Mouse (Mus musculus): ENCODE results near the gene Gm525. TPM values are rescaled to one million over a fixed set of nuclear protein-coding genes. Genes with fewer than 3 reads are reported as not detected.

Gm525 gene
- polyA plus RNA-seq, 1 experiment = 0.23 TPM

- peaks cover 6% of the 10 kb centered on the region for H3K4me1 ChIP-seq (ENCODE audit: control insufficient read depth, insufficient read depth, low read length)
- TF ChIP-seq POLR2A (IDR thresholded peaks at IDR 0.05; ENCODE audit: extremely low read depth, insufficient read depth, low read length) (peak; percentile 70; the same call in 1 of the 2 replicates), CTCF (IDR thresholded peaks at IDR 0.05; ENCODE audit: extremely low read depth, insufficient read depth, low read length) (no peak)
- peak overlapping the region; percentile 88 for H3K4me3 ChIP-seq (ENCODE audit: insufficient read depth, low read length)
- H3K27ac ChIP-seq (ENCODE audit: insufficient read depth, low read length) = peak overlapping the region; percentile 63; the same call in 1 of the 2 replicates
Observed at GRCm38 (mm10) chr11:89060423-89061089, 13.1 kb upstream of the Gm525 start.

DNA sequence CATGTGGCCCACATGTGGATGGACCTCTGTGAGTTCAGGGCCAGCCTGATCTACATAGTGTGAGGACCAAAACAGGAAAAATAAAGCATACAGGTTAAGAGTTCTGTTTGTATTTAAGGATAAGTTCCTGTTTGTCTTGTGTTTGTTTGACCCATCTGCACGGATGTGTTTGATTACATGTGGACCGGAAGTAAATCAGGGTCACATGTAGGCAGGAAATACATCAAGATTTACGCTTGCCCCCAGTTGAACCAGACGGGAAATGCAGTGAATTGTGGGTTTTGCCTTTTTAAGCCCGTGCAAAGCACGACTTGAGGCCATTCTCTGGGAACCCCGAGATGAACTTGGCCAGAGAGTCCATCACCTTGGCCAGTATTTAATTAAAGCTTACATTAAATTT lies 12.3 kb upstream of the Gm525 start:
- no peak for TF ChIP-seq CTCF (IDR thresholded peaks at IDR 0.05; ENCODE audit: extremely low read depth, insufficient read depth, low read length)
- no peak for TF ChIP-seq POLR2A (IDR thresholded peaks at IDR 0.05; ENCODE audit: extremely low read depth, insufficient read depth, low read length)
- Histone ChIP-seq H3K4me1 (ENCODE audit: control insufficient read depth, insufficient read depth, low read length) (peaks cover 3% of the 10 kb centered on the region), H3K27ac (ENCODE audit: insufficient read depth, low read length) (no peak overlapping the region), H3K4me3 (ENCODE audit: insufficient read depth, low read length) (no peak overlapping the region)

GRCm38 (mm10) chr11:89064312-89064711 lies 9.3 kb upstream of the Gm525 start:
- TF ChIP-seq POLR2A (IDR thresholded peaks at IDR 0.05; ENCODE audit: extremely low read depth, insufficient read depth, low read length) (no peak), CTCF (IDR thresholded peaks at IDR 0.05; ENCODE audit: extremely low read depth, insufficient read depth, low read length) (no peak)
- no peak overlapping the region for H3K4me3 ChIP-seq (ENCODE audit: insufficient read depth, low read length)
- H3K27ac ChIP-seq (ENCODE audit: insufficient read depth, low read length) = no peak overlapping the region
- H3K4me1 ChIP-seq (ENCODE audit: control insufficient read depth, insufficient read depth, low read length) = no peaks in the 10 kb centered on the region

DNA sequence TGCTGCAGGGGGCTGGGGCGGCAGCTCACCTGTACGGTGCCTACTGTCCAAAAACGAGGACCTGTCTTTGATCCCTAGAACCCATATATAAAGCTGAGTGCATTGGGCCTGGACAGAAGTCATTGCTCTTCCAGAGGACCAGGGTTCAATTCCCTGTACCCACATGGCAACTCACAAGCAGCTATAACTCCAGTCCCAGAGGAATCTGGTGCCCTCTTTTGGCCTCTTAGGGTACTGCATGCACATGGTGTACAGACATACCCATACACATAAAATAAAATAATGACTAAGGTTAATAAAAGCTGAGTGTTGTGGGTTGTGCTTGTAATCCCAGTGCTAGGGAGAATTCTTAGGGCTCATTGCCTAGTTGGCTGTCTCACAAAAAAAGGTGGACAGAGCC lies 8.3 kb upstream of the Gm525 start:
- Histone ChIP-seq H3K4me3 (ENCODE audit: insufficient read depth, low read length) (no peak overlapping the region), H3K4me1 (ENCODE audit: control insufficient read depth, insufficient read depth, low read length) (no peaks in the 10 kb centered on the region), H3K27ac (ENCODE audit: insufficient read depth, low read length) (no peak overlapping the region)
- TF ChIP-seq POLR2A (IDR thresholded peaks at IDR 0.05; ENCODE audit: extremely low read depth, insufficient read depth, low read length) (no peak), CTCF (IDR thresholded peaks at IDR 0.05; ENCODE audit: extremely low read depth, insufficient read depth, low read length) (no peak)

DNA sequence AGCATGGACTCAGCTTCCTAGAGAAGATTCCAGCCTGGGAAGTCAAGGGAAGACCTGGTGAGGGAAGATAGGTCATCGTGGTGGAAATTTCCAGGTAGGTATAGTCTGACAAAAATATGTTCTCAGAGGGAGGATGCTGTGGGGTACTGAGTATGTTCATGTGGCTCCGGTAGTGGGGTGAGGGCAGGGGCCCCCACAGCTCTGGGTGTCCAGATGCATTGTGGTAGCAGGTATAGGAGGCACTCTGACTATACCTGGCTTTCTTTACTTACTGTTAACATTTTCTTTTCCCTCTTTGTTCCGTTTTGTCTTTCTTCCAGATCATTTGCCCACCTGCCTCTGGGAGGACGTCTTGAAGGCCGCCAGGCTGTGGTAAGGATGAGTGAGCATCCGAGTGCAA lies 7.5 kb upstream of the Gm525 start:
- H3K4me1 ChIP-seq (ENCODE audit: control insufficient read depth, insufficient read depth, low read length) = no peaks in the 10 kb centered on the region
- no peak for TF ChIP-seq POLR2A (IDR thresholded peaks at IDR 0.05; ENCODE audit: extremely low read depth, insufficient read depth, low read length)
- no peak for TF ChIP-seq CTCF (IDR thresholded peaks at IDR 0.05; ENCODE audit: extremely low read depth, insufficient read depth, low read length)
- no peak overlapping the region for H3K27ac ChIP-seq (ENCODE audit: insufficient read depth, low read length)
- no peak overlapping the region for H3K4me3 ChIP-seq (ENCODE audit: insufficient read depth, low read length)

GRCm38 (mm10) chr11:89066750-89067149 lies 6.9 kb upstream of the Gm525 start, which contains the start of gene Dgke:
Gene Dgke (minus strand): TSS chr11:89066850.
- no peak within 1 kb of the TSS for H3K4me3 ChIP-seq (ENCODE audit: insufficient read depth, low read length)
- H3K27ac ChIP-seq (ENCODE audit: insufficient read depth, low read length) = peak within 1 kb of the TSS; percentile 45; the same call in 1 of the 2 replicates
- no peaks in the 10 kb centered on the region for H3K4me1 ChIP-seq (ENCODE audit: control insufficient read depth, insufficient read depth, low read length)
- TF ChIP-seq POLR2A (IDR thresholded peaks at IDR 0.05; ENCODE audit: extremely low read depth, insufficient read depth, low read length) = no peak
- no peak for TF ChIP-seq CTCF (IDR thresholded peaks at IDR 0.05; ENCODE audit: extremely low read depth, insufficient read depth, low read length)

GRCm38 (mm10) chr11:89067301-89067822 lies 6.3 kb upstream of the Gm525 start:
- Histone ChIP-seq H3K27ac (ENCODE audit: insufficient read depth, low read length) (peak overlapping the region; percentile 45; the same call in 1 of the 2 replicates), H3K4me3 (ENCODE audit: insufficient read depth, low read length) (no peak overlapping the region), H3K4me1 (ENCODE audit: control insufficient read depth, insufficient read depth, low read length) (no peaks in the 10 kb centered on the region)
- TF ChIP-seq POLR2A (IDR thresholded peaks at IDR 0.05; ENCODE audit: extremely low read depth, insufficient read depth, low read length) (no peak), CTCF (IDR thresholded peaks at IDR 0.05; ENCODE audit: extremely low read depth, insufficient read depth, low read length) (no peak)

DNA sequence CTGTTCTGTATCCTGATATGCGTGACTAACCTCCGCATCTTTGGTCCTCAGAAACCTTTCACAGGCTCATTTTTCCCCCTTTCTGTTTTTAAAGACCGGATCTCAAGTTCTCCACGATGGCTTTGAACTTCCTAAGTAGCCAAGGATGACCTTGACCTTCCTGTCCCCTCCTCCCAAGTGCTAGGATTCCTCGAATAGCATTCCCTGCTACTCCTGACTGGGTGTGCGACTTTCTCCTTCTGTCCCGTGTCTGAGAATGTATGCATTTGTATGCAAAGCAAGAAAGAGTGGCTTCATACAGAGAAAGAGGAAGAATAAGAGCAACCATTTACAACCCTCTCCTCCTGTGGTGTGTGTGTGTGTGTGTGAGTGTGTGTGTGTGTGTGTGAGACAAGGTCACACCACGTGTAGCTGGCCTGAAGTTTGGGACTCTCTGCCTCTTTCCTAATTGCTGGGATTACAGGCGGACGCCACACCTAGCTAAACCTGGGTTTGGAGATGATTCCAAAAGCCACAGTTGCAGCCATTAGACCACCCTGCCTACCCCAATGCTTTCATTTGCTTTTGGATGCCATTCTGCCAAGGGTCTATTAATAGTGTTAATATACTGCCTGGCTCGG lies 5.7 kb upstream of the Gm525 start:
- TF ChIP-seq POLR2A (IDR thresholded peaks at IDR 0.05; ENCODE audit: extremely low read depth, insufficient read depth, low read length) (no peak), CTCF (IDR thresholded peaks at IDR 0.05; ENCODE audit: extremely low read depth, insufficient read depth, low read length) (no peak)
- Histone ChIP-seq H3K4me3 (ENCODE audit: insufficient read depth, low read length) (no peak overlapping the region), H3K27ac (ENCODE audit: insufficient read depth, low read length) (no peak overlapping the region), H3K4me1 (ENCODE audit: control insufficient read depth, insufficient read depth, low read length) (no peaks in the 10 kb centered on the region)

DNA sequence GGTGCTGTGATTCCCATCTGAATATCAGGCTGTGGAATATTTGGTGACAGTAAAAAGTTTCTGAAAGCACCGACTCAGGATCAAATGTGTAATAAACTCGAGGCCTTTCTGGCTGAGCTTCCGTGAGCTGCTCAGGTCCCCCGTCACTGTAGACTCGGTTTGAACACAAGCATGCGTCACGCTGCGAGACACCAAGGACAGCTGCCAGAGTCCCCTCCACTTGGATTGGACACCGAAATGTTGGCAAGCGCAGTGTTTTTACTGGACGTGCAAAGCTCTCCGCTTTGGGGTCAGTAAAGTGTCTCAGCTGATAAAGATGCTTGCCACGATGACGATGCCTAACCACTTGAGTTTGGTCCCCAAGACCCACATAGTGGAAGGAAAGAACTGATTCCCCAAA lies 5.0 kb upstream of the Gm525 start:
- Histone ChIP-seq H3K27ac (ENCODE audit: insufficient read depth, low read length) (no peak overlapping the region), H3K4me1 (ENCODE audit: control insufficient read depth, insufficient read depth, low read length) (no peaks in the 10 kb centered on the region), H3K4me3 (ENCODE audit: insufficient read depth, low read length) (no peak overlapping the region)
- TF ChIP-seq POLR2A (IDR thresholded peaks at IDR 0.05; ENCODE audit: extremely low read depth, insufficient read depth, low read length) = no peak
- TF ChIP-seq CTCF (IDR thresholded peaks at IDR 0.05; ENCODE audit: extremely low read depth, insufficient read depth, low read length) = no peak

DNA sequence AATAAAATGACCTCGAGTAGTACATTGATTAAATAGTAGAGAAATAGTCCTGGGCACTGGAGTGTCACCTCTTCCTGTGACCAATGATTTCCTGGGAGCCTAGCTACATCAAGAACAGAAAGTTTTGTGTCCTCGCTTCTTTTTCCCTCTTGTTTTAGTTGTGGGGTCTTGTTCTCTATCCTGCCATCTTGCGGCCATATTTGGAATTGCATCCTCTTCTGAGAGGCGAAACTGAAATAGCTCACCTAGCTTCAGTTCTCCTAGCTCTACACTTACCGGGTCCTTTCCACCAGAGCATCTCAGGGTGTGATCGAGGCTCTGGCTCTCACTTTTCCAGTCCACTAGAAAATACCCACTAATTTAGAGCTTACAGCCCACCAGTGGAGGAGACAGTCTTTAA lies 4.3 kb upstream of the Gm525 start:
- H3K27ac ChIP-seq (ENCODE audit: insufficient read depth, low read length) = no peak overlapping the region
- TF ChIP-seq CTCF (IDR thresholded peaks at IDR 0.05; ENCODE audit: extremely low read depth, insufficient read depth, low read length) (peak; percentile 65), POLR2A (IDR thresholded peaks at IDR 0.05; ENCODE audit: extremely low read depth, insufficient read depth, low read length) (no peak)
- H3K4me3 ChIP-seq (ENCODE audit: insufficient read depth, low read length) = no peak overlapping the region
- H3K4me1 ChIP-seq (ENCODE audit: control insufficient read depth, insufficient read depth, low read length) = no peaks in the 10 kb centered on the region

Data from cortical plate, adult 2 months (tissue).